Mouse (Mus musculus): ENCODE measurements around the gene Tbc1d10a. TPM values are rescaled to one million over a fixed set of nuclear protein-coding genes. Genes with fewer than 3 reads are reported as not detected.
A peak's percentile ranks its signal among the peaks of the same experiment; 100 is the strongest.

The Tbc1d10a gene
- polyA plus RNA-seq, 1 experiment, result 41.6 TPM

DNA sequence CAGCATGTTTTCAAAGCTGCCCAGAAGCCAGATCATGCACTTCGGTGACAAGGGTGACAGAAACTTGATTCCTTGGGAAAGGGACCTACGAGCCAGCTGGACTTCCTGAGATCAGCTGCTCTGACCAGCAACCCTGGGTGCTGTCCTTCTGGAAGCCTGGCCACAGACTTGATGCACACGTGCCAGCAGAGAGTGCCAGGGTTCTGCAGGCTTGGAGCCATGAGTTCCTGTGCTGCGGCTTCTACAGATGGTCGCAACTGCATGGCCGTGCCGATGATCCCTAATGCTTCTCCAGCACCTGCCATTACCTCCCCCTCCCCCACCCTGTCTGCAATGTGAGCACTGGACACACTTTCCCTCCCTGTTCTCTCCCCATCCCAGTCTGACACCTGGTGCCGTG lies 41.9 kb downstream of the Tbc1d10a start:
- no peak for TF ChIP-seq POLR2A (IDR thresholded peaks at IDR 0.05; ENCODE audit: borderline replicate concordance, extremely low read depth, insufficient read depth, insufficient read length, poor library complexity, severe bottlenecking)
- no peak for TF ChIP-seq CTCF (IDR thresholded peaks at IDR 0.05; ENCODE audit: borderline replicate concordance, extremely low read depth, insufficient read depth, insufficient read length)
- peak; percentile 40 for DNase-seq (ENCODE audit: low read depth)

DNA sequence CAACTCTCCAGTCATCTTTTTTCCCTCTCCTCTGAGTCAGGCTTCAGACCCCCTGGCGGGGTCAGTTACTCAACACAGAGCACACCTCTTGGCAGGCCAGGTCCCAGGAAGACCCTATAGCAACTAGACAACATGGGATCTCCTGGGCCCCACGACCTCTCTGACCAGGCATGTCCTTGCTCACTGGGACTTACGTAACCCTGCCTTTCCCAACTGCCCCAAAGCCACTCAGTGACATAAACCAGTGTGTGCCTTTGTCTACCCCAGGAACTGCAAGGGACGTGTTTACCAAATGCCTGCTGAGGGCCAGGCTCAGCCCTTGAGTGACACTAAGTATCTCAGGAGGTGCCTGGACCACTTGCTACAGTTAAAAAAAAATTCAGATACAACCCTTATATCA lies 43.3 kb downstream of the Tbc1d10a start:
- TF ChIP-seq CTCF (IDR thresholded peaks at IDR 0.05; ENCODE audit: borderline replicate concordance, extremely low read depth, insufficient read depth, insufficient read length) (no peak), POLR2A (IDR thresholded peaks at IDR 0.05; ENCODE audit: borderline replicate concordance, extremely low read depth, insufficient read depth, insufficient read length, poor library complexity, severe bottlenecking) (no peak)
- no peak for DNase-seq (ENCODE audit: low read depth)

DNA sequence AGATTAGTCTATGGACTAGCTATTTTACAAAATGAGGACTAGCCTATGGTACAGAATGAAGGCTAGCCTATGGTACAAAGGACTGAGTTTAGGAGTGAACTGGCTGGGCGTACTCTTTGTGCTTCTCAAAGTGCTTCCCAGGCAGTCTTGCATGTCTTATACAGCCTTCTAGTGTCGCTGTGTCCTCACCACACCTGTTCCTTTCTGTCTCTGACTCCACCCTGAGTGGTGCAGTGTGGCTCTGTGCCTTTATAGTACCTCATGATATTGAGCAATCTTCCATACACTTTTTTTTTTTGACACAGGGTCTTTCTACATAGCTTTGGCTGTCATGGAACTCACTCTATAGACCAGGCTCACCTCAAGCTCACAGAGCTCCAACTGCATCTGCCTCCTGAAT lies 44.8 kb downstream of the Tbc1d10a start:
- DNase-seq (ENCODE audit: low read depth), result no peak
- TF ChIP-seq POLR2A (IDR thresholded peaks at IDR 0.05; ENCODE audit: borderline replicate concordance, extremely low read depth, insufficient read depth, insufficient read length, poor library complexity, severe bottlenecking) (no peak), CTCF (IDR thresholded peaks at IDR 0.05; ENCODE audit: borderline replicate concordance, extremely low read depth, insufficient read depth, insufficient read length) (no peak)

DNA sequence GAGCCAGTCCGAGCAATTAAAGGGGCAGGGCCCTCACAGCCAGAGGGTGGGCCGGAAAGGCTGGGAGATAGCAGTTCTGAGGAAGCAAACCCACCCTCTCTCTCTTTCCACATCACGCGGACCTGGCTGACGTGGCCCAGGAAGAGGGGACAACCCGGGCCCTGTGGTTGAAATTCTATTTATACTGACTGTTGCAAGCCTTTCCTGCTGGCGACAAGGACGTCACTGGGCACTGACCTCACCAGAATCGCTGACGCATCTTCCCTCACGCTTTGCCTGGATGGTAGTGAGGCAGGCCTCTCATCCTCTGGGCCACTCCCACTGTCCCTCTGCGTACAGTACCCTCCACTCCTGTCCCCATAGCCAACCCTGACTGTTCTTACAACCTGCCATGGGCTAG lies 46.1 kb downstream of the Tbc1d10a start:
- no peak for TF ChIP-seq POLR2A (IDR thresholded peaks at IDR 0.05; ENCODE audit: borderline replicate concordance, extremely low read depth, insufficient read depth, insufficient read length, poor library complexity, severe bottlenecking)
- no peak for DNase-seq (ENCODE audit: low read depth)

DNA sequence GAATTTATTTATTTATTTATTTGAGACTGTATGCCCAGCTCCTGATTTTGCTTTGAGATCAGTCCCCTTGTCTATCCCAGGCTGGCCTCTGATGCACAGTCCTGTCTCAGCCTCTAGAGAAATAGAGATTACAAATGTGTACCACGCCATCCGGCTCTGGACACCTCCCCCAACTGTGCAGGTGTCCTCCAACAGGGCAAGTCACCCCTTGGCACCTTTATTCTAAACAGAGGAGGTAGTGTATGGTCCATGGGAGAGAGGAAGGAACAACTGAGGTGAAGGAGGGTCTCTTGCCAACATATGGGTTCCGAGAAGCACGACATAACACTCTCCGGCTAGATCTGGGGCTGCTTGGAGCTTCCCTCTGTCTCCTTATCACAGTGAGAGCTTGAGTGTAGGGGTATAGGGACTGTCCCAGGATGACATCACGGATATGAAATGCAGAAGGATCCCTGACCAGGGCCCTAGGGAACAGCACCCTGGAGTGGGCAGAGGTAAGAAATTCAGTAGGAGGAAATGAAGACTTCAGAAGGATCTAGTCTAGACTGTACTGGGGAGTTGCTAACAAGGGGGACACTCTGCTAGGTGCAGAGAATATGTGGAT lies 48.6 kb downstream of the Tbc1d10a start:
- no peak for DNase-seq (ENCODE audit: low read depth)
- TF ChIP-seq POLR2A (IDR thresholded peaks at IDR 0.05; ENCODE audit: borderline replicate concordance, extremely low read depth, insufficient read depth, insufficient read length, poor library complexity, severe bottlenecking) (no peak), CTCF (IDR thresholded peaks at IDR 0.05; ENCODE audit: borderline replicate concordance, extremely low read depth, insufficient read depth, insufficient read length) (no peak)

DNA sequence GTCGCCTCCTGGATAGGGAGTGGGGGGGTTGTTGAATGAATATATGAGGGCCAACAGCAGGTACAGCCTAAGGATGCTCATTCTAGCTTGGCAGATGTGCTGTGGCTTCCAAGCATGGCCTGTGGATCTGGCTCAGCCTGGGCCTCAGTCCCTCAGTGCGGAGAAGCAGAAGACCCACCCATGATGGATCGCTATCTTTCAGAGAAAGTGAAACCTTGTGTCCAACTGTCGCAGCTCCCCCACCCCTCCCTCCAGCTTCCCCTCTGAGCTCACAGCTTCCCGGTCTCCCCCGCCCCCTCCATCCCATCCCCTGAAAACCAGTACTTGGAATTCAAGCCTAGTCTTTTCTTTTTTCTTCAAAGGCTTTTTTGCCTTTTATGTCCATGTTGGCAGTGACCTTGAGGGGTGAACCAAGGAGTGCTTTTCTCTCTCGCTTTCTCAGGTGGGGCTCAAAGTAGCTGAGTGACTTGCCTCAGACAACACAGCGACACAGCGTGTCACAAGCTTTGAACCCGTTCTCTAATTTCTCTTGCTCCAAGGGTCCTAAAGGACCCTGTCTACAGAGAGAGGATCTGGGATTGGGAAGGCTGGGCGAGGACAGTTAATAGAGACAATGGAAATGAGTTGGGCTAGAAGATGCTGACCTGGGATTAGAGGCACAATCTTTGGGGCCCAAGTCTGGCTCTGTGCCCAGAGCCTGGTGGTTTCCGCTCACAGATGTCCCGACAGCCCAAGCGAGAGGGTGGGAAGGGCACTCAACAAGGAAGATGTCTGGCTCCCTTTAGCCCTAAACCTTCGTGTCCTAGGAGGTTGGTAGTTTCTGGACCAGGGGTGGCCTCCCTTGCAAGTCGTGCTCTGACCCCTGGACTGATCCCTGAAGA lies 49.3 kb downstream of the Tbc1d10a start, which contains the start of gene Osm:
Gene Osm (plus strand): TSS at position 756 of the 881 bp plus-strand sequence.
- no peak for TF ChIP-seq POLR2A (IDR thresholded peaks at IDR 0.05; ENCODE audit: borderline replicate concordance, extremely low read depth, insufficient read depth, insufficient read length, poor library complexity, severe bottlenecking)
- peak; percentile 24 for DNase-seq (ENCODE audit: low read depth)

DNA sequence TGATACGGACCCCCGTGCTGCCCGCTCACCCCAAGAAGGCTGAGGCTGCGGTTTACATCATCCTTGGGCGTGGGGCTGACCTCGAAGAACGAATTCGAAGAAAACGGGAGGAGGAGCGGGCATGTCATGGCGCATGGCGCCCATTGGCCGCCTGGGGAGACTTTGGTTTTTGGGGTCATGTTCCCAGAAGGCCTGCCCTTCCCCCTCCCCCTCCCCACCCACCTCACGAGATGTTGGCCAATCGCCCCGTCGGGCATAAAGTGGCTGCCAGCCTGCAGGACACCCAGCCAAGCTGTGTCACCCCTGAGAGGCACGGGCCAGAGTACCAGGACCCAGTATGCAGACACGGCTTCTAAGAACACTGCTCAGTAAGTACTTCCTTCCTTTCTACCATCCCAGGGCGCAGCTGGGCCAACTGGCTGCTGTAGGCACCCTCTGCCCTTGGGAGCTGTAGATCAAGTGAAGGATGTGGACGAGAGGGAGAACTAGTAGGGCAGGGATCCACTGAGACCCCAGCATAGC lies 50.0 kb downstream of the Tbc1d10a start:
- no peak for TF ChIP-seq POLR2A (IDR thresholded peaks at IDR 0.05; ENCODE audit: borderline replicate concordance, extremely low read depth, insufficient read depth, insufficient read length, poor library complexity, severe bottlenecking)
- no peak for TF ChIP-seq CTCF (IDR thresholded peaks at IDR 0.05; ENCODE audit: borderline replicate concordance, extremely low read depth, insufficient read depth, insufficient read length)
- DNase-seq (ENCODE audit: low read depth), result no peak

DNA sequence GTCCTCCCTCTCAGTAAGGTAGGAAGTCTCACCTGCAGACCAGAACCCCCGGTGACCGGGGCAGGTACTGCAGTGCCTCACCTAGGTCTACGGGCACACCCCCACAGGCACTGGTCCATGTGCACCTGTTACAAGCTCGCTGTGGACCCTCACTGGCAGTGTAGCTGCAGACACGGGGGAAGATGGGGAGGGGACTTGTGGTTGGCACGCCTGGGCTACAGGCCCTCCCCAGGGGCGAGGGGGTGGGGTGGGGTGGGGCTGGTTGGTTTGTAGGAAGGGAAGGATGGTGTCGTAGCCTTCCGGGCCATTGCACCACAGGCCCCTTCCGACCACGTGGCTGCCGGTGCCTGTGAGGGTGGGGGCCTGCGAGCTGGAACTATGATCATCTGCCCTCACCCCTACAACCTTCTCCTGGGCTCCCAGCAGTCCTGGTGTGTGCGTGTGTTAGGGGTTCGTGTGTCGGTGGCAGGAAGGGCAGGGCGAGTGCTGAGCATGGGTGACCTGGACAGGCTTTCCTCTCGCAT lies 50.9 kb downstream of the Tbc1d10a start:
- no peak for DNase-seq (ENCODE audit: low read depth)
- TF ChIP-seq CTCF (IDR thresholded peaks at IDR 0.05; ENCODE audit: borderline replicate concordance, extremely low read depth, insufficient read depth, insufficient read length), result 0 out of 2 replicates have a peak, but pooled peaks have one; percentile 2
- no peak for TF ChIP-seq POLR2A (IDR thresholded peaks at IDR 0.05; ENCODE audit: borderline replicate concordance, extremely low read depth, insufficient read depth, insufficient read length, poor library complexity, severe bottlenecking)

DNA sequence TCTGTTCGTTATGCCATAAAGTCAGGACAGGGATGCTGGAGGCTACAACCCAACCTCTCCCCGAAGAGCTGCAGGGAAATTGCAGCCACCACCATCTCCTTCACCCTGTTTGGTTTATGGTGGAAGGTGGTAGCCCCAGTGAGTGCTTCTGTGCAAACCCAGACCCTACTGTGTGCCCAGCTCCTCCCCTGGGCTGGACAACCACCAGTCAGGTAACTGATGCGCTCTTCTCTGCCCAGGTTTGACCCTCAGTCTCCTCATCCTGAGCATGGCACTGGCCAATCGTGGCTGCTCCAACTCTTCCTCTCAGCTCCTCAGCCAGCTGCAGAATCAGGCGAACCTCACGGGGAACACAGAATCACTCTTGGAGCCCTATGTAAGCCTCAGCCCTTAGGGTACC lies 51.6 kb downstream of the Tbc1d10a start:
- no peak for TF ChIP-seq POLR2A (IDR thresholded peaks at IDR 0.05; ENCODE audit: borderline replicate concordance, extremely low read depth, insufficient read depth, insufficient read length, poor library complexity, severe bottlenecking)
- no peak for TF ChIP-seq CTCF (IDR thresholded peaks at IDR 0.05; ENCODE audit: borderline replicate concordance, extremely low read depth, insufficient read depth, insufficient read length)
- DNase-seq (ENCODE audit: low read depth), result no peak

DNA sequence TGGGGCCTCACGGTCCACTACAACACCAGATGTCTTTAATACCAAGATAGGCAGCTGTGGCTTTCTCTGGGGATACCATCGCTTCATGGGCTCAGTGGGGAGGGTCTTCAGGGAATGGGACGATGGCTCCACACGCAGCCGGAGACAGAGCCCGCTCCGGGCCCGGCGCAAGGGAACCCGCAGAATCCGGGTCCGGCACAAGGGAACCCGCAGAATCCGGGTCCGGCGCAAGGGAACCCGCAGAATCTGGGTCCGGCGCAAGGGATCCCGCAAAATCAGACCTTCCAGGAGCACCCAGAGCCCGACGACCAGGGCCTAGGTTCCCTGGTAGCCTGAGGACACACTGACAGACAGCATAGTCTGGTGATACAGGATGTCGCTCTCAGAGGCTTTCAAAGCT lies 53.1 kb downstream of the Tbc1d10a start:
- no peak for DNase-seq (ENCODE audit: low read depth)
- TF ChIP-seq POLR2A (IDR thresholded peaks at IDR 0.05; ENCODE audit: borderline replicate concordance, extremely low read depth, insufficient read depth, insufficient read length, poor library complexity, severe bottlenecking), result no peak
- no peak for TF ChIP-seq CTCF (IDR thresholded peaks at IDR 0.05; ENCODE audit: borderline replicate concordance, extremely low read depth, insufficient read depth, insufficient read length)

DNA sequence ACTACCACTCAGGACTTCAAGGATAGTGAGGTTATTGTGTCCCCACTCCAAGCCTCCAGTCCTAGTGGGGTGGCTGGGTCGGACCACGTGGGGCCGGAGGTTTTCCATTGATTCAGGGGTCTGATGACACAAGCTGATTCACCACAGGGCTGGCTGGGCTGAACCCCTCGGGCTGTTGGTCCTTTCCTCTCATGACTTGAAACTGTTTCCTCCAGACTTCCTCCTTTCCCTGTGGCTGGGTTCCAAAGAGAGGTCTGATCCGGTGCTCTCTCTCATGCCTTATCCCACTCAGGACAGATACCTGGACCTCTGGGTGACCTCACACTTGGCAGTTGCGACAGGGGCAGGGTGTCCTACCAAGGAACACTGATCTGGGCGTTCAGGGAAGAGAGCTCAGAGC lies 53.6 kb downstream of the Tbc1d10a start:
- no peak for DNase-seq (ENCODE audit: low read depth)
- no peak for TF ChIP-seq CTCF (IDR thresholded peaks at IDR 0.05; ENCODE audit: borderline replicate concordance, extremely low read depth, insufficient read depth, insufficient read length)
- TF ChIP-seq POLR2A (IDR thresholded peaks at IDR 0.05; ENCODE audit: borderline replicate concordance, extremely low read depth, insufficient read depth, insufficient read length, poor library complexity, severe bottlenecking), result no peak

All from brain, embryonic 14.5 days (tissue).